Mouse (Mus musculus) embryonic facial prominence, embryonic 10.5 days (tissue): ENCODE results near the gene Npr3. TPM values are rescaled to one million over a fixed set of nuclear protein-coding genes. Genes with fewer than 3 reads are reported as not detected.
"Not testable (repeated sequence)": the region's sequence is repeated elsewhere in the genome, so short reads cannot be mapped to it uniquely, and the experiment has no call there.

ENCODE experiments used
- DNase-seq: peaks from one replicate; pipeline ENCODE4 v3.0.0-alpha.2; 2017; ENCODE audit warnings: low spot score
- H3K27ac ChIP-seq: fragments of 300-500 bp; sonication (generic); replicated peaks from 2 replicates; pipeline ENCODE4 v1.5.1; 2016; ENCODE audit warnings: mild to moderate bottlenecking
- H3K27me3 ChIP-seq: fragments of 300-500 bp; sonication (generic); replicated peaks from 2 replicates; pipeline ENCODE4 v1.6.1; 2016; ENCODE audit warnings: low read depth, mild to moderate bottlenecking; ENCODE audit not compliant: poor library complexity, severe bottlenecking
- H3K36me3 ChIP-seq: fragments of 300-500 bp; sonication (generic); replicated peaks from 2 replicates; pipeline ENCODE4 v1.6.1; 2016; ENCODE audit warnings: mild to moderate bottlenecking, moderate library complexity
- H3K4me1 ChIP-seq: fragments of 300-500 bp; sonication (generic); 2 replicates; pipeline ENCODE4 v1.6.1; 2016
- H3K4me3 ChIP-seq: fragments of 300-500 bp; sonication (generic); 2 replicates; pipeline ENCODE4 v1.5.1; 2016; ENCODE audit warnings: mild to moderate bottlenecking, moderate library complexity
- H3K9me3 ChIP-seq: fragments of 300-500 bp; sonication (generic); 2 replicates; pipeline ENCODE4 v1.6.1; 2016; ENCODE audit warnings: mild to moderate bottlenecking
- WGBS: fragments of 180-500 bp; shearing (Covaris S2); methylation state at CpG from one replicate; pipeline ENCODE4 v1.1.7; 2016; 5-methylcytosine and 5-hydroxymethylcytosine counted together
- polyA plus RNA-seq: library from polyadenylated mRNA; unstranded; fragments of >200 nt; fragmentation: Nextera tagmentation; extraction: Ambion mirVana; gene quantifications from 2 replicates; pipeline ENCODE4 v1.2.1, GENCODE M21; 2016

Npr3 gene
- polyA plus RNA-seq, 1 experiment from 2014 or later = 4.4 TPM

DNA sequence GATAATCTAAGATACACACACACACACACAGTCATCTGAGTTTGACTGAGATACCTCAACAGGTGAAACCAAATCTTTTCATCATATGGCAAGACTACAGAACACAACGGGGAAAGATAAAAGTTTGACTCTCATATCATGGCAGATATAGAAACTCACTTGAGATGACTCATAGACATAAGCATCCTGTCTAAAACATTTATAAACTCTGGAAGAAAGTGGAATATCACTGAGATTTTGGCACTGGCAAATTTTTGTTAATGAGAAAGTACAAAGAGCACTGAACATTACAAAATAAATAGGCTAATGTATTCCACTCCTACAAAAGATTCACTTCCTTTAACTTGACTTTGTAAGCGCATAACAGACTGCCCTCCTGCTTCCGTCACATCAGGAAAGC lies 40.2 kb downstream of the Npr3 start:
- Histone ChIP-seq H3K27ac (no peak overlapping the region), H3K4me1 (no peaks in the 10 kb centered on the region; the same call in 1 of the 2 replicates), H3K4me3 (no peak overlapping the region), H3K36me3 (no peaks in the 10 kb centered on the region), H3K9me3 (no peaks in the 10 kb centered on the region), H3K27me3 (no peaks in the 10 kb centered on the region)
- no peak for DNase-seq
- 93% methylated on average over 3 of the region's 3 CpGs for WGBS

DNA sequence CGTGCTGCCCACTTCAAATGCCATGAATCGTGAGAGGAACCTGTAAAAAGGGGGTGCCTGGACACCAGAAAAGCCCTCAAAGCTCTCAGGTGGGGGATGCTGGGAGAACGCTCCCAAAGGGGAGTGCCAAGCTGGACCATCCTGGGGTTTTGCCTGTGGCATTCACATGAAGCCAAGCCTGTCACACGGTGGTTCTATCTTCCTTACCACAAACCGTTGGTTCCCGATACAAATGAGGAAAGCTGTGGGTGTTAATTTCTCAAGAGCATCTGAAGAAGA lies 43.6 kb downstream of the Npr3 start:
- WGBS = 89% methylated on average over 6 of the region's 6 CpGs
- no peaks in the 10 kb centered on the region for H3K27me3 ChIP-seq
- no peaks in the 10 kb centered on the region for H3K9me3 ChIP-seq
- no peaks in the 10 kb centered on the region; the same call in 1 of the 2 replicates for H3K4me1 ChIP-seq
- no peaks in the 10 kb centered on the region for H3K36me3 ChIP-seq
- H3K4me3 ChIP-seq = no peak overlapping the region
- H3K27ac ChIP-seq = no peak overlapping the region
- no peak for DNase-seq

DNA sequence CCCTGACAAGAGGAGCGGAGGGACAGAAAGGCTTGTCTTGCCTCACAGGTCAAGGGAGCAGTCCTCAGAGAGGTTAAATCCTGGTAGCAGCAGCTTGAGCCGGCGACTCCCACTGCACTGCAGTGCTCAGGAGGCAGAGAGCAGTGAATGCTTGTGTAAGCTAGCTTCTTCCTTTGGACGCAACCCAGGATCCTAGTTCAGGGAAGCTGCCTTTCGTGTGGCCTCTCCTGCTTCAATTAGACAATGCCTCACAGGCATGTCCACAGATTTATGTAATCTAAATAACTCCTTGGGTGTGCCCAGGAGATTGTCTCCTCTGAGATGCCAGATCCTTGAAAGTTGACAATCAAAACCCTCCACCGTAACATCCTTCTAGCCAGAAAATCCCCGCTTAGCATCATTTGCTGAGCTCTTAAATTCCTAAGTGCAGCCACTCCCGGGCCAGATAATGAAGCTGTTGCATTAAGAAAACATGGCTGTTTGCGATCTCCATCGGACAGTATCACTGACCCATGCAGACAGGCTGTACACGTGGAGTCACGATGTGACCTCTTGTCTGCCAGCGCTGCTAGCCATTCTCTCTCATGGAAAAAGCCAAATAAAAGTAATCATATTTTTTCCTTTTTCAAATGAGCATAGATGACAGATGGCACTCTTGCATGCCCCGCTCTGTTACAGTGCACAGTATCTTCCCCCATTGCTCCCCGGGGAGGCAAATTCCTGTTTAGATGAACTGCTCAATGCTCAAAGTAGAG lies 44.1 kb downstream of the Npr3 start:
- Histone ChIP-seq H3K36me3 (no peaks in the 10 kb centered on the region), H3K4me3 (no peak overlapping the region), H3K4me1 (no peaks in the 10 kb centered on the region; the same call in 1 of the 2 replicates), H3K27ac (no peak overlapping the region), H3K9me3 (no peaks in the 10 kb centered on the region), H3K27me3 (no peaks in the 10 kb centered on the region)
- no peak for DNase-seq
- 82% methylated on average over 15 of the region's 15 CpGs for WGBS

DNA sequence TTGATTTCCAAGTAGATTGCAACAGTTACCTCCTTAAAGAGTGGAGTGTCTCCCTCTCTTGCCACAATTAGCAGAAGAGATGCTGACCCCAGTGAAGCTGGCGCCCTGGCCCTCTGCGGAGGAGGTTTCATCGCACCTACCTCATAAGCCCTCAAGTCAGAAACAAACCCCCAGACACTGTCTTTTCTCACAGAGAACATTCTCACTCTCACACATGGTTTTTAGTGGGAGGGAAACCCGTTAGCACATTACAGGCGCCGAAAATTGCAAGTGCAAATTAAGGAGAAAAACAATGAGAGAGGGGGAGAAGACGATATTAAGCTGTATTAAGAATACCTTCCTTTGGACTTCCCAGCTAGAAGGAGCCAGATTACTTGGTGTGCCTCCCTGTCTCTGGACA lies 44.8 kb downstream of the Npr3 start:
- Histone ChIP-seq H3K9me3 (no peaks in the 10 kb centered on the region), H3K4me1 (no peaks in the 10 kb centered on the region; the same call in 1 of the 2 replicates), H3K27ac (no peak overlapping the region), H3K27me3 (no peaks in the 10 kb centered on the region), H3K4me3 (no peak overlapping the region), H3K36me3 (no peaks in the 10 kb centered on the region)
- DNase-seq = no peak
- 89% methylated on average over 7 of the region's 7 CpGs for WGBS

DNA sequence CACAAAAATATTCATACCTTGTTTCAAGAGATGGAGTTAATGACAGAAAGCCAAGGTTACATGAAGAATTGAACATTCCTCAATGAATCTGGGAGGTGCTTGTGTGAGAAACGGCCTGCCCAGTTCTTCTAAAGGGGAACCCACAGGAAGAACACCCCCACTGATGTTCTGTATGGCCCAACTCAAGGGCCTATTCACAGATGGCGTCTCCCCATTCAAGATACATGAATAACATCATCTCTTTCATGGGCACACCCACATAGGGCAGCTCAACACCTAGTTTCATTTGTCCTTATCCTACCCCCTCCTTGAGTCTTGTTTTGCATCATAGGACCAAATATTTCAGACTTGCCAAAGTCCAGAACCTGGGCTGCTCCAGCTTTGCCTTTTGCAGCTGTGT lies 46.8 kb downstream of the Npr3 start:
- DNase-seq = no peak
- WGBS = 87% methylated on average over 2 of the region's 2 CpGs
- no peaks in the 10 kb centered on the region; the same call in 1 of the 2 replicates for H3K4me1 ChIP-seq

DNA sequence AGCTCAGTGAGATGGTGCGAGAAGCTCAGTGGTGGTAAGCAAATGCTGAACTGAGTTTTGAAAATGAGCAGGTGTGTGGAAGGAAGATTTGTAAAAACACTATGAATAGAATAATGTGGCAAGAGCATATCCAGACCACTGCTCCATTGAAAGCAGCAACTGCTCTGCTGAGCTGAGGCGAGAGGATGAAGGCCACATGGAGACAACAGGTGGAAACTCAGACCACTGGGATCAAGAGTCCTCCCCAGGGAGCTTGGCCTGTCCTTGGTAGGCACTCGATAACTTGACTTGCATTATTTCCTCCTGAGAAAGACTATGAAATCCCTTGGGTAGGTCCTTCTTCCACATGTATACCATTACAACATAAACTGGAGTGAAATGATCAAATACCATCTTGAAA lies 47.3 kb downstream of the Npr3 start:
- no peaks in the 10 kb centered on the region for H3K36me3 ChIP-seq
- 88% methylated on average over 3 of the region's 3 CpGs for WGBS
- no peaks in the 10 kb centered on the region for H3K9me3 ChIP-seq
- no peaks in the 10 kb centered on the region for H3K27me3 ChIP-seq
- H3K27ac ChIP-seq = no peak overlapping the region
- H3K4me1 ChIP-seq = no peaks in the 10 kb centered on the region; the same call in 1 of the 2 replicates
- no peak for DNase-seq
- H3K4me3 ChIP-seq = no peak overlapping the region

More for the DNA sequence above, 46.8 kb downstream of the Npr3 start:
- H3K27me3 ChIP-seq = no peaks in the 10 kb centered on the region
- no peak overlapping the region for H3K4me3 ChIP-seq
- H3K27ac ChIP-seq = no peak overlapping the region
- no peaks in the 10 kb centered on the region for H3K9me3 ChIP-seq
- no peaks in the 10 kb centered on the region for H3K36me3 ChIP-seq

DNA sequence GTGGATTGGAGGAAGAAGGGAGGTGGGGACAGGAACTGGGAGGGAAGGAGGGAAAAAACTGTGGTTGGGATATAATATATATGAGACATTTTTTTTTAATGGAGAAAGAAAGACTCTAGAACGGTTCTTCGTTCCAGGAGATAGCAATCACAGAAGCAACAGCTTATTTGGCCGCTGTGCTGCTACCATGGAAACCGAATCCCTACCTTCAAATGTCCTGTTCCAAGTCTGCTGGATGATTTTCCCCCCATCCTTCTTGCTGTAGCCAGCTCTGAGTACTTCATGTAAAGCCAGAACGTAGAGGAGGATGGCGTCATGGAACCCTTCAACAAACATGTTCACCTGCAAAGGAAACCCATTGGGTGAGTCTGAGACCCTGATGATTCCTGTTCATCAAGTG lies 48.7 kb downstream of the Npr3 start:
- Histone ChIP-seq H3K4me1 (no peaks in the 10 kb centered on the region; the same call in 1 of the 2 replicates), H3K27ac (no peak overlapping the region), H3K27me3 (no peaks in the 10 kb centered on the region), H3K36me3 (no peaks in the 10 kb centered on the region), H3K9me3 (no peaks in the 10 kb centered on the region), H3K4me3 (no peak overlapping the region)
- 93% methylated on average over 6 of the region's 6 CpGs for whole genome bisulfite sequencing
- no peak for DNase-seq

DNA sequence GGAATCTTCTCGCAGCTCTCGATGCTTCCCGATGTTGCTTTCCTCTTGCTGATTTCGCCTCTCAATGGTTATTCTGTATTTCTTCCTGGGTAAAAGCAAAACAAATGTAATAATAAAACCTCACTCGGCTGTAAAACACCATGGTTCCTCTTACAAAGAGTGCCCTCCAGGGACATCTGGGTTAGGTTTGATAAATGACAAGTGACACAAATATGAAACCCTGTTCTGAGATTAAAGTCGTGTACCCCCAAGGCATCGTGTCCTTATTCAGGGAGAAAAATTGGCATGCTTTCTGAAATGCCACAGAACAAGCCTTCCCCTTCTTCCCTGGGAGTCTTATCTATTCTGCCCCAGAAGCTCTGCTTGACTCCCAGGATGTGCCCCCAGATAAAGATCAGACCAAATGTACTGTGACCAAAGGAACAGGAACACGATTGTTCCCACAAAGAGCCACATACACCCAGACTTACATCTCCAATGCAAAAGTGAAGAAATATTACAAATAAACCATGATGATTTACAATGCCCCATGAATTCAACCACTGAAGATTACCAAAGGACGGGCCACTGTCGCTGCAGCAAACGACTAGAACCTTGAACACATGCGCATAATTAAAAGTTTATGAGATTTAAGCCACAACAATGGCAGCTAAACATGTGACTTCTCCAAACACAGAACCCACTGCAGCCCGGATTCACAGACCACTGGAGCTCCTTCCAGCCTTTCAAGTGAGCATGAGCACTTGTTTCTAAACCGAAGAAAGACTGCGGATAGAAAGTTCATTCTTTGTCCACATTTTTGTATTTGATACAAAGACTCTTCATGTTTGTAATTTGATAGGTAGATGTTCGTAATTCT lies 61.7 kb downstream of the Npr3 start:
- 60% methylated on average over 16 of the region's 16 CpGs for WGBS
- no peaks in the 10 kb centered on the region for H3K27me3 ChIP-seq
- H3K4me1 ChIP-seq = peaks cover 19% of the 10 kb centered on the region
- no peak overlapping the region for H3K4me3 ChIP-seq
- DNase-seq = no peak
- no peak overlapping the region for H3K27ac ChIP-seq
- H3K9me3 ChIP-seq = no peaks in the 10 kb centered on the region
- no peaks in the 10 kb centered on the region for H3K36me3 ChIP-seq

DNA sequence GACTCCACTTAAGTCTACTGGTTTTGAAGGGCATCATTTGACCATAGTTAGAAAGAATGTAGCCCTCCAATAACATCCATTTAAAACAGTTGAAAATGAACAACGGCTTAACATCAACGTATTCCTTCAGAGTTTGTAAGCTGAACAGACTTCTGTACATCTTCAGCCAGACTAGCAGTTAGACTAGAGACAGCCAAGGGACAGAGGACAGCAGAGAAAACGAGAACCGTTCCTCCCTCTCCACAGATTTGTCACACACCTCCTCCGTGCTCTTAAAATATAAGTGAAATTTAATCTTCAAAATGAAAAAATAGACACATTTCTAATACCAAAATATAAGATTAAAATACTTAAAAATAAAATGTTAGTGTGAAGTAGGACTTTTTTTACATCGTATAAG lies 63.0 kb downstream of the Npr3 start:
- no peaks in the 10 kb centered on the region for H3K36me3 ChIP-seq
- H3K4me1 ChIP-seq = peaks cover 19% of the 10 kb centered on the region
- H3K9me3 ChIP-seq = no peaks in the 10 kb centered on the region
- WGBS = 89% methylated on average over 6 of the region's 6 CpGs
- DNase-seq = no peak
- no peaks in the 10 kb centered on the region for H3K27me3 ChIP-seq
- no peak overlapping the region for H3K4me3 ChIP-seq
- no peak overlapping the region for H3K27ac ChIP-seq

DNA sequence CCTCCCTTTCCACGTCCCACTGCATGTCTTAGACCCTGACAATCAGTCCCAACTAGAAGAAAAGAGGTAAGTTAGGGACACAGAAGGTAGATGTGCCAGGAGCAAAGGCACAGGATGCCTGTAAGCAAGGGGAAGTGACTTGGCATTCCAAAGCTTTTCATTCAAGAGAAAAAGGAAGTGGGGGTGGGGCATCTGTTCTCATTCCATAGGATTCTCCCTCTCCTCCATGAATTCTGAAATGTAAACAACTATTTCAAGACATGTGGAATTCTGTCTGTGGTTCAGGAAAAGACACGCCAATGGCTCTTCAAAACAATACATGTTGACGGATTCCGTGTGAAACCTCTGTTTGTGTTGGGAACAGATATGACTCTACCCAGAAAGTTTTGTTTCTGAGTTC lies 65.3 kb downstream of the Npr3 start:
- 78% methylated on average over 4 of the region's 4 CpGs for WGBS
- Histone ChIP-seq H3K36me3 (no peaks in the 10 kb centered on the region), H3K27ac (no peak overlapping the region), H3K4me3 (no peak overlapping the region), H3K9me3 (no peaks in the 10 kb centered on the region), H3K27me3 (no peaks in the 10 kb centered on the region), H3K4me1 (peaks cover 19% of the 10 kb centered on the region)
- DNase-seq = no peak

DNA sequence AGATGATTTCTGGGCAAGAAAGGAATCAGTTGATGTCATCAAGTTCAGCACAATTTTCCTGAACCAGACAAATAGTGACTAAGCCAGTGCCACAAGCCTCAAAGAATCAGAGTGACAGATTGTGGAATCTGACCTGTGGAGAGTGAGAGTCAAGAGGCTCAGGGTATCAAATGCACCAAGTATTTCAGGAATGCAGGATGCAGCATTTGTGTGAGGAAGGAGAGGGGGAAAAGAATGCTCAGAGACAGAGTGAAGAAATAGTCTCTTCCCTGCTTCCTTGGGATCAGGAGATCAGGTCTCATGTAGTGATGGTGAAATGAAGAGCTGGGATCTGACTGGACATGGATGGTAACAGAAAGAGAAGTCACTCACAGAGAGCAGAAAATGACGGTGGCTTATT lies 71.2 kb downstream of the Npr3 start:
- Histone ChIP-seq H3K36me3 (no peaks in the 10 kb centered on the region), H3K4me3 (no peak overlapping the region), H3K9me3 (no peaks in the 10 kb centered on the region), H3K4me1 (peaks cover 18% of the 10 kb centered on the region), H3K27ac (peak overlapping the region; percentile 44; the same call in 1 of the 2 replicates), H3K27me3 (no peaks in the 10 kb centered on the region)
- DNase-seq = peak; percentile 13
- WGBS = 61% methylated on average over 1 of the region's 1 CpGs

DNA sequence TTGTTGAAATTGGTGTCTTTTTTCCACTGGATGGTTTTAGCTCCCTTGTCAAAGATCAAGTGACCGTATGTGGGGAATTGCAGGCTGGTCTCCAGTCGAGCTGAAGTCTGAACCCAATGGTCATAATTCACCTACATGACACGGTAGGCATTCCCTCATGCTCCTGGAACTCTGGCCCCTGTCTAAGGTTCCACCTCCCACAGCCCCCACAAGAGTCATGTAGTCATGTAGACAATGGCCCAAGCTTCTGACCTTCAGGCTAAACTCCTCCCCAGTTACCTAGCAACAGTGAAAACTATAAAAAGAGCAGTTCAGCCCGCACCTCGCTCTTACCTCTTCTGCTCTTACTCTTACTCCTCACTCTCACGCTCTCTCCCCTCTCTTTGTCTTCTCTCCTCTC lies 84.7 kb downstream of the Npr3 start:
- not testable (repeated sequence) for H3K27me3 ChIP-seq, H3K9me3 ChIP-seq, H3K4me3 ChIP-seq, DNase-seq, H3K27ac ChIP-seq, H3K36me3 ChIP-seq, H3K4me1 ChIP-seq
- WGBS = 78% methylated on average over 6 of the region's 6 CpGs

DNA sequence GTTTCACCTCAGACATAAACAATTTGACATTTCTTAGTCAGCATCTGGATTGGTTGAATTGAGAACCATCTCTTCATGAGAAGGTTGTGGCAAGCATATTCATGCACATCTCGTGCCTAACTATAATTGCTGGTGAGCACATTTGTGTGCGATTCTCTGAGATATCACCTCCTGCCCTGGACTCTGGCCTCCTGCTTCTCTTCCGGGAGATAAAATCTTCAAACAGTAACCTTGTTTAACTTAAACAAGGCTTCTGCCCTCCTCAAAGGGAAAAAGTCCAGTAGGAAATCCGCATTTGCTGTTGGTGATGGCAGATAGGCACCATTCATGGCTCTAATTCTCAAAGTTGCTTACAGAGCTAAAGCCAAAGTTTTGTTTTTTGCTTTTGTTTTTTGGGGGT lies 91.5 kb downstream of the Npr3 start:
- Histone ChIP-seq H3K27ac (no peak overlapping the region), H3K36me3 (no peaks in the 10 kb centered on the region), H3K4me3 (no peak overlapping the region), H3K4me1 (no peaks in the 10 kb centered on the region), H3K27me3 (no peaks in the 10 kb centered on the region), H3K9me3 (no peaks in the 10 kb centered on the region)
- WGBS = 72% methylated on average over 4 of the region's 4 CpGs
- no peak for DNase-seq
